11 mouse cellular contexts compared by ENCODE assay signal in the genomic region with DNA sequence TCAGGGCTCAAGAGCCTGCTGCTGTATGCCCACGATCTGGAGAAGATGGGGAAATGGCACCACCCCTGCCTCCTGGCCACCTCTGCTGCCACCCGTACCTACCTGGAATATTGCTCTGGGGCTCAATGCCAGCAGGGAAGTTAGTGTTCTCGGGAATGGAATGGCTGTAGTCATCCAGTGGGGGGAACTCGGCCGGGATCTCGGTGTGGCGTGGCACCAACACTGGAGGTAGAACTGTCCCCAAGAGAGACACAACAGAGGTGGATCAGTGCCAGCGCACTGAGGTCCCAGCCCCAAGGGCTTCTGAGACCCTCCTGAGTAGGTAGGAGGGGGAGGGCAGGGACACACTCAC.
A peak's percentile ranks its signal among the peaks of the same experiment; 100 is the strongest.
DNase-seq lines count a peak whose midpoint lies in the region; ATAC-seq and TF ChIP-seq lines count a peak whose summit lies in the region.
"Had no signal": no experiment of that assay in that cellular context is flagged by ENCODE, and none has a peak within 500 bp of the region (broad histone marks: within the 10 kb centered on the region; RNA-seq: fewer than 3 reads in every experiment).

No protein-coding gene starts in this region.

- no peak for ATAC-seq in kidney, embryonic 15.5 days (replicated peaks; ENCODE audit: low FRiP score)
- no peak for ATAC-seq in embryonic facial prominence, embryonic 12.5 days (ENCODE audit: insufficient number of reproducible peaks, insufficient read depth, low FRiP score, low TSS enrichment)
- ATAC-seq in intestine, postnatal 0 days: no peak
- no peak for ATAC-seq in inflammation-experienced regulatory T-cells, adult 6 months

- 89% methylated on average over 8 of the region's 8 CpGs for WGBS in heart, embryonic 10.5 days
- 58% methylated on average over 8 of the region's 8 CpGs for WGBS in kidney, embryonic 15.5 days
- 82% methylated on average over 8 of the region's 8 CpGs for WGBS in embryonic facial prominence, embryonic 12.5 days
- 68% methylated on average over 8 of the region's 8 CpGs for WGBS in intestine, postnatal 0 days

- no peaks in the 10 kb centered on the region for H3K27me3 ChIP-seq in heart, embryonic 10.5 days (ENCODE audit: insufficient read depth, poor library complexity, severe bottlenecking)
- H3K27me3 ChIP-seq in kidney, embryonic 15.5 days: no peaks in the 10 kb centered on the region
- H3K27me3 ChIP-seq in embryonic facial prominence, embryonic 12.5 days: no peaks in the 10 kb centered on the region
- H3K27me3 ChIP-seq in intestine, postnatal 0 days (replicated peaks; ENCODE audit: control insufficient read depth, insufficient read depth, low read length): no peaks in the 10 kb centered on the region
- H3K27me3 ChIP-seq: liver, embryonic 15.5 days had no signal

- H3K4me2 ChIP-seq in kidney, embryonic 15.5 days: no peak overlapping the region
- H3K4me2 ChIP-seq in embryonic facial prominence, embryonic 12.5 days (replicated peaks): no peak overlapping the region
- H3K4me2 ChIP-seq in intestine, postnatal 0 days (replicated peaks; ENCODE audit: low read depth): 0 out of 2 replicates have a peak overlapping the region, but pooled peaks have one; percentile 6
- H3K4me2 ChIP-seq: liver, embryonic 15.5 days had no signal

- H3K9ac ChIP-seq in kidney, embryonic 15.5 days: no peak overlapping the region
- H3K9ac ChIP-seq in embryonic facial prominence, embryonic 12.5 days: no peak overlapping the region
- no peak overlapping the region for H3K9ac ChIP-seq in intestine, postnatal 0 days (ENCODE audit: low read depth, low read length)
- H3K9ac ChIP-seq: liver, embryonic 15.5 days had no signal

- H3K4me1 ChIP-seq in heart, embryonic 10.5 days: peaks cover 80% of the 10 kb centered on the region
- peaks cover 77% of the 10 kb centered on the region for H3K4me1 ChIP-seq in kidney, embryonic 15.5 days
- H3K4me1 ChIP-seq in embryonic facial prominence, embryonic 12.5 days: peaks cover 61% of the 10 kb centered on the region
- H3K4me1 ChIP-seq in intestine, postnatal 0 days (replicated peaks; ENCODE audit: control insufficient read depth, insufficient read depth, low read length): peaks cover 20% of the 10 kb centered on the region; the same call in 1 of the 2 replicates

- H3K27ac ChIP-seq in heart, embryonic 10.5 days: peak overlapping the region; percentile 25
- H3K27ac ChIP-seq in kidney, embryonic 15.5 days: peak overlapping the region; percentile 70
- H3K27ac ChIP-seq in embryonic facial prominence, embryonic 12.5 days: 0 out of 2 replicates have a peak overlapping the region, but pooled peaks have one; percentile 1
- peak overlapping the region; percentile 61; the same call in 1 of the 2 replicates for H3K27ac ChIP-seq in intestine, postnatal 0 days (ENCODE audit: low read depth, low read length)
- H3K27ac ChIP-seq: liver, embryonic 15.5 days had no signal

- H3K4me3 ChIP-seq in heart, embryonic 10.5 days: no peak overlapping the region
- no peak overlapping the region for H3K4me3 ChIP-seq in kidney, embryonic 15.5 days (replicated peaks)
- H3K4me3 ChIP-seq in embryonic facial prominence, embryonic 12.5 days: no peak overlapping the region
- no peak overlapping the region for H3K4me3 ChIP-seq in intestine, postnatal 0 days (ENCODE audit: low read depth, low read length)
- H3K4me3 ChIP-seq: liver, embryonic 15.5 days had no signal

- no peak for DNase-seq in heart, embryonic 10.5 days (ENCODE audit: low spot score)
- DNase-seq in heart, adult 18-20 months: no peak
- no peak for DNase-seq in kidney, adult 9 months
- no peak for DNase-seq in thymus, postnatal 10 days (ENCODE audit: low spot score in 2 of 2)
- DNase-seq: cerebellum, adult 9-11 months; right cerebral cortex, postnatal 14 days had no signal

- H3K36me3 ChIP-seq in heart, embryonic 10.5 days: peaks cover 55% of the 10 kb centered on the region
- peaks cover 42% of the 10 kb centered on the region for H3K36me3 ChIP-seq in kidney, embryonic 15.5 days
- H3K36me3 ChIP-seq in embryonic facial prominence, embryonic 12.5 days: peaks cover 21% of the 10 kb centered on the region
- H3K36me3 ChIP-seq in intestine, postnatal 0 days (ENCODE audit: control insufficient read depth, insufficient read depth): peaks cover 20% of the 10 kb centered on the region; the same call in 1 of the 2 replicates

- H3K9me3 ChIP-seq in heart, embryonic 10.5 days: no peaks in the 10 kb centered on the region
- H3K9me3 ChIP-seq in kidney, embryonic 15.5 days (replicated peaks): no peaks in the 10 kb centered on the region
- H3K9me3 ChIP-seq in embryonic facial prominence, embryonic 12.5 days: no peaks in the 10 kb centered on the region
- no peaks in the 10 kb centered on the region for H3K9me3 ChIP-seq in intestine, postnatal 0 days (ENCODE audit: control insufficient read depth)
- H3K9me3 ChIP-seq: liver, embryonic 15.5 days had no signal

- no peak for TF ChIP-seq CTCF in intestine, postnatal 0 days (IDR thresholded peaks at IDR 0.05; ENCODE audit: low read depth)

Comparison
In these comparisons a context has a peak if more than half of its experiments do, and no peak if none do; other contexts are left out.
1. H3K27ac ChIP-seq: peak in every context shown above with its lines; median percentile 70 in kidney, embryonic 15.5 days; 61 in intestine, postnatal 0 days; 25 in heart, embryonic 10.5 days; 1 in embryonic facial prominence, embryonic 12.5 days.